Mouse (Mus musculus) intestine, postnatal 0 days (tissue): ENCODE data around the gene Tifab. TPM values are rescaled to one million over a fixed set of nuclear protein-coding genes. Genes with fewer than 3 reads are reported as not detected.
A peak's percentile ranks its signal among the peaks of the same experiment; 100 is the strongest.

Source experiments
- ATAC-seq: fragments of 200-750 bp; cut with Nextera tagmentation; 2 replicates; pipeline ENCODE4 v1.8.0; 2017; ENCODE audit warnings: mild to moderate bottlenecking, moderate TSS enrichment, moderate library complexity
- H3K27ac ChIP-seq: fragments of 300-500 bp; sonication (generic); 2 replicates; pipeline ENCODE4 v1.5.1; 2014; ENCODE audit warnings: mild to moderate bottlenecking, low read depth, low read length, moderate library complexity
- H3K27me3 ChIP-seq: fragments of 300-500 bp; sonication (generic); replicated peaks from 2 replicates; pipeline ENCODE4 v1.6.1; 2014; ENCODE audit warnings: low read length, mixed read lengths; ENCODE audit not compliant: control insufficient read depth, insufficient read depth
- H3K36me3 ChIP-seq: fragments of 300-500 bp; sonication (generic); 2 replicates; pipeline ENCODE4 v1.6.1; 2014; ENCODE audit warnings: mild to moderate bottlenecking, moderate library complexity; ENCODE audit not compliant: control insufficient read depth, insufficient read depth
- H3K4me1 ChIP-seq: fragments of 300-500 bp; sonication (generic); replicated peaks from 2 replicates; pipeline ENCODE4 v1.6.1; 2014; ENCODE audit warnings: antibody characterized with exemption, low read length, mixed read lengths; ENCODE audit not compliant: control insufficient read depth, insufficient read depth
- H3K4me2 ChIP-seq: fragments of 300-500 bp; sonication (generic); replicated peaks from 2 replicates; pipeline ENCODE4 v1.6.1; 2014; ENCODE audit warnings: low read depth, mild to moderate bottlenecking, moderate library complexity
- H3K4me3 ChIP-seq: fragments of 300-500 bp; sonication (generic); 2 replicates; pipeline ENCODE4 v1.5.1; 2014; ENCODE audit warnings: low read depth, low read length
- H3K9ac ChIP-seq: fragments of 300-500 bp; sonication (generic); 2 replicates; pipeline ENCODE4 v1.6.1; 2014; ENCODE audit warnings: mild to moderate bottlenecking, low read depth, low read length
- H3K9me3 ChIP-seq: fragments of 300-500 bp; sonication (generic); 2 replicates; pipeline ENCODE4 v1.6.1; 2016; ENCODE audit warnings: mixed run types; ENCODE audit not compliant: control insufficient read depth
- CTCF ChIP-seq: sonication (generic); IDR thresholded peaks from 2 replicates; pipeline ENCODE4 v1.5.1; 2016; ENCODE audit warnings: low read depth, mild to moderate bottlenecking, control low read depth, antibody characterized with exemption, moderate library complexity
- WGBS: fragments of 180-500 bp; shearing (Covaris S2); extraction: QIAGEN DNeasy Blood & Tissue Kit; methylation state at CpG from one replicate; pipeline ENCODE4 v1.1.7; 2014; 5-methylcytosine and 5-hydroxymethylcytosine counted together
- polyA plus RNA-seq: library from polyadenylated mRNA; unstranded; fragments of >200 nt; fragmentation: Nextera tagmentation; extraction: Ambion mirVana; gene quantifications from 2 replicates; pipeline ENCODE4 v1.2.1, GENCODE M21; 2015

The Tifab gene
- polyA plus RNA-seq, 1 experiment from 2014 or later: 3.4 TPM

DNA sequence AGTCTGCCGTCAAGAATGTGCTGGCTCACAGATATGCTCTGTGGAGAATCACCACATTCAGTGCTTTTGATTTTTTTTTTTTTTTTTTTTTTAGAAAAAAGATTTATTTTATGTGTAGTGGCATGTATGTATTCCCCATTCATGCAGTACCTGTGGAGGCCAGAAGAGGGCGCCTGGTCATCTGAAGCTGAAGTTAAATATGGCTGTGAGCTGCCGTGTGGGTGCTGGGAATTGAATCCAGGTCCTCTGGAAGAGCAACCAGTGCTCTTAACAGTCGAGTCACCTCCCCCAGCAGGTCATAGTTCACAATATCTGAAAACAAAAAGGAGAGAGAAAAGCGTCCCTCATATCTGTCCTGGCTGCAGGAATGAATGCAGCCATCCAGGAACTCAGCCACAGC lies 11.0 kb upstream of the Tifab start:
- Histone ChIP-seq H3K4me3 (no peak overlapping the region), H3K27me3 (no peaks in the 10 kb centered on the region), H3K9me3 (no peaks in the 10 kb centered on the region), H3K4me1 (no peaks in the 10 kb centered on the region), H3K36me3 (no peaks in the 10 kb centered on the region), H3K27ac (no peak overlapping the region), H3K4me2 (no peak overlapping the region), H3K9ac (no peak overlapping the region)
- peak; percentile 50 for TF ChIP-seq CTCF
- ATAC-seq: no peak
- WGBS: 74% methylated on average over 5 of the region's 5 CpGs

DNA sequence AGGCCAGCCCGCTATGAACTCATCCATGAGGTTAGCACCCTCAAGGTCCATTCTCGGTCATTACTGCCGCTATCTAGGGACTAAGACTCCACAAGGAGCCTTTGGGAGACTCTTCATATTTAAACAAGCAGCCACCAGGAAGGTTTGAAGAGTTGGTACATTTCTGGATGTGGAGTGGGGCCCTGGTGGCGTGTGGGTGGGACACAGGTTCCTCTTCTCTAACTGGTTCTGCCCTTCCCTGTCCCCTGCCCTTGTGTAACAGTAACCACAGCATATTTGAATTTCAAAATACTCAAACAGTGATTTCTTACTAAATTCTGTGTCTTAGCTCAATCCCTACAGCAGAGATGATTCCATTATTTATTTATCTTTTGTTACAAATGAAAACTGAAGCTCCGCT lies 5.0 kb upstream of the Tifab start:
- no peaks in the 10 kb centered on the region for H3K4me1 ChIP-seq
- no peak for TF ChIP-seq CTCF
- WGBS: 87% methylated on average over 5 of the region's 5 CpGs
- ATAC-seq: no peak
- H3K4me2 ChIP-seq: no peak overlapping the region
- no peak overlapping the region for H3K27ac ChIP-seq
- no peak overlapping the region for H3K4me3 ChIP-seq
- H3K36me3 ChIP-seq: no peaks in the 10 kb centered on the region
- no peak overlapping the region for H3K9ac ChIP-seq
- H3K27me3 ChIP-seq: no peaks in the 10 kb centered on the region
- no peaks in the 10 kb centered on the region for H3K9me3 ChIP-seq

DNA sequence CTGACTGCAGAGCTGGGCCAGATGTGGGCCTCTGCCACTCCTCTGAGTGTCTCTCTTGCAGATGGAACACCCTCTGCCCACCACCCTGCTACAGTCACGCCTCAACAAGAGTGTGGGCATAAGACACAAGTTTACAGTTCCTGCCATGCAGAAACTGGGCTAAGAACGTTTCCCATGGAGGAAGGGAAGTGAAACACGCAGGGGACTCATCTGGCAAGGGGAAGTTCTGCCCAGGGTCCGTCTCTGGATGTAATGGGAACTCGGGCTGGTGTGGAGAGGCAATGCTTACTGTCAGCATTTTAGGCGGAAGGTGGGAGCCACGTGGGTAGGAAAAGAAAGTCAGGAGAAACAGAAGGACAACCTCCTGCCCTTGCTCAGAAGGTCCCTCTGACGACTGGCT lies 2.7 kb upstream of the Tifab start:
- no peak overlapping the region for H3K4me2 ChIP-seq
- no peak overlapping the region for H3K9ac ChIP-seq
- H3K36me3 ChIP-seq: no peaks in the 10 kb centered on the region
- TF ChIP-seq CTCF: no peak
- H3K9me3 ChIP-seq: no peaks in the 10 kb centered on the region
- WGBS: 67% methylated on average over 8 of the region's 8 CpGs
- H3K27ac ChIP-seq: no peak overlapping the region
- no peaks in the 10 kb centered on the region for H3K4me1 ChIP-seq
- H3K4me3 ChIP-seq: no peak overlapping the region
- ATAC-seq: no peak
- no peaks in the 10 kb centered on the region for H3K27me3 ChIP-seq

DNA sequence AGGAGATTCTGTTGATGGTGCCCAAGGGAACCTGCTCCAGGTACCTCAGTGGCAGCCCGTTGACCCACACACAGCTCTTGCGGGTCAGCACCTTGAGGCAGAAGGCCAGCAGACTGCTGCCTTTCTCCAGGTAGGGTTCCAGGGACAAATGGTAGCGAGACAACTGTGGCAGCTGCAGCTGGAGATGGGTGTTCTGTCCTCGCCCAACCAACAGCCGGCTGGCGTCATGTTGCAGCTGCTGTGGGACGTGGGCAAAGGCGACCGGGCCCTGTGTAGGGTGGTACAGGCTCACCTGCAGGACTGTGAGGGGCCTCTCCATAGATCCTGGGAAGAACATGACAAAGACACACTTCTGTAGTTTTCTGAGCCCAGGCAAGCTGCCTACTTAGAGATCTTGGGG lies 2.4 kb downstream of the Tifab start:
- Histone ChIP-seq H3K4me3 (no peak overlapping the region), H3K4me1 (0 out of 2 replicates have a peak, but pooled peaks cover 3% of the 10 kb centered on the region), H3K27ac (no peak overlapping the region), H3K4me2 (no peak overlapping the region), H3K27me3 (no peaks in the 10 kb centered on the region), H3K36me3 (no peaks in the 10 kb centered on the region), H3K9me3 (no peaks in the 10 kb centered on the region), H3K9ac (no peak overlapping the region)
- TF ChIP-seq CTCF: no peak
- WGBS: 88% methylated on average over 9 of the region's 9 CpGs
- no peak for ATAC-seq

DNA sequence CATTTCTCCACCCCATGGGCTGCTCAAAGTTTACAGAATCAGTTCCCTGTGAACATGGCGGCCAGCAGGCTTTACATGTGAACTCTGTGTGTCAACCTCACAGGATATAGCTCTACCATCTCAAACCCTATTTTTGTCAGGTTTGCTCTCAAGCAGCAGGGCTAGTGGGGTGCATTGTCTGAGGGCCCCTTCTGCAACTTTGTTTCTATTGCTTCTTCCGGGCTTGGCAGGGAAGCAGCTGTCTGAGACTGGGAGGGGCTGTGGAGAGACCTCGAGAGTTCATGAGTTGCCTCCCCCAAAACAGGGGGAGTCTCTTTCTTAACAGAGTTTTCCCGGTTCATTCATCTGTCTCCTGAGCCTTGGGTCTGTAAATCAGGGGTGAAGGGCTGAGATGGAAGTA lies 2.8 kb downstream of the Tifab start:
- TF ChIP-seq CTCF: no peak
- Histone ChIP-seq H3K27me3 (no peaks in the 10 kb centered on the region), H3K27ac (no peak overlapping the region), H3K9ac (no peak overlapping the region), H3K4me2 (no peak overlapping the region), H3K4me1 (0 out of 2 replicates have a peak, but pooled peaks cover 3% of the 10 kb centered on the region), H3K36me3 (no peaks in the 10 kb centered on the region), H3K4me3 (no peak overlapping the region), H3K9me3 (no peaks in the 10 kb centered on the region)
- ATAC-seq: no peak
- WGBS: 50% methylated on average over 4 of the region's 4 CpGs

DNA sequence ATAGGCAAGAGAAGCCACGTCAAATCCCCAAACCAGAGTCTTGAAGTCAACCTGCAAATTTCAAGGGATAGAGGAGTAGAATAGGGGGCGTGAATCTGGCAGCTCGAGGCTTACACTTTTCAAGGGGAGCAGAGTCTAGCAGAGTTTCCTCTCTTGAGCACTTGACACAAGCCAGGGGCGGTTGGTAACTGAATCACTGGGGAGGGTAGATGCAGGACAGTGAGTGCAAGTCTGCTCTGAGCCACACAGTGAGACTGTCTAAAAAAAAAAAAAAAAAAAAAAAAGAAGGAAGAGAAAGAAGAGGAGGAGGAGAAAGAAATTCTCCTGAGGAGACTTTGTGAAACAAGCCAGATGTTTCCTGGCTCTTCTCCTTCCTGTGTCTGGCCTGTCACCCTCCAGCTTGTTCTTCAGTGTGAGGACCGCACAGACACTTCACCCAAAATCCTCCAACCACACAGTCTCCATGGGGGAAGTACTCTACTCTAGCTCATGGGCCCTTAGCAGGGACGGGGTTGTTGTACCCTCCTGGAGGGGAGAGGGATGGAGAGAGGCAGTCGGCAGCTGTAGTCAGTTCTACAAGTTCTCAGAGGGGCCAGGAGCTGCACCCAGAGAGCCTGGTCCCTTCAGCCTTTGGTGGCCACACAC lies 5.7 kb downstream of the Tifab start:
- Histone ChIP-seq H3K27me3 (no peaks in the 10 kb centered on the region), H3K9me3 (no peaks in the 10 kb centered on the region), H3K4me1 (0 out of 2 replicates have a peak, but pooled peaks cover 3% of the 10 kb centered on the region), H3K4me2 (no peak overlapping the region), H3K36me3 (no peaks in the 10 kb centered on the region), H3K9ac (no peak overlapping the region), H3K4me3 (no peak overlapping the region), H3K27ac (no peak overlapping the region)
- no peak for TF ChIP-seq CTCF
- no peak for ATAC-seq
- WGBS: 52% methylated on average over 7 of the region's 7 CpGs
